Mouse (Mus musculus): ENCODE results near the gene Hvcn1. TPM values are rescaled to one million over a fixed set of nuclear protein-coding genes. Genes with fewer than 3 reads are reported as not detected.

The Hvcn1 gene
- polyA plus RNA-seq, 1 experiment from 2014 or later: 2.6 TPM

DNA sequence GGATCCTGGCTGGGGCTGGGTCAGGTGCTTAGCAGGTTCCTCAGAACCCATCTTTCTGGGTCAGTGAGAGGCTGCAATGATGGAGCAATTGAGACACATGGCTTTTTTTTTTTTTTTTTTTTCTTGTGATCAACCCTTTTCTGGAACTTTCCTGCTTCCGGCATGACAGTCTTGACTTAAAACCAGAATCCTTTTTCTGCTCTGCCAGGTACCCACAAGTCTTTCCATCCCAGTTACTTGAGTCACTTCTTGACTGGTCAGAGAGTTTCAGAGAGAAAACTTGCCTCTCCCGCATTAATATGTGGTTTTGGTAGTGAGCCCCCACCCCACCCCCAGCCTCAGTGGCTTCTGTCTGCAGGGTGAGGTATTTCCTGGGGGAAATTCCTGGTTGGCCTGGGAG is 17.7 kb downstream of the Hvcn1 start:
- no peak overlapping the region for H3K27ac ChIP-seq
- H3K9ac ChIP-seq: no peak overlapping the region
- no peaks in the 10 kb centered on the region for H3K27me3 ChIP-seq
- H3K4me1 ChIP-seq (replicated peaks): peaks cover 7% of the 10 kb centered on the region
- ATAC-seq (replicated peaks; ENCODE audit: insufficient number of reproducible peaks, insufficient read depth, low FRiP score, low read depth): no peak
- H3K9me3 ChIP-seq (replicated peaks): 0 out of 2 replicates have a peak, but pooled peaks cover 2% of the 10 kb centered on the region
- H3K4me2 ChIP-seq: no peak overlapping the region
- no peaks in the 10 kb centered on the region for H3K36me3 ChIP-seq
- WGBS: 83% methylated on average over 2 of the region's 2 CpGs
- H3K4me3 ChIP-seq: no peak overlapping the region

DNA sequence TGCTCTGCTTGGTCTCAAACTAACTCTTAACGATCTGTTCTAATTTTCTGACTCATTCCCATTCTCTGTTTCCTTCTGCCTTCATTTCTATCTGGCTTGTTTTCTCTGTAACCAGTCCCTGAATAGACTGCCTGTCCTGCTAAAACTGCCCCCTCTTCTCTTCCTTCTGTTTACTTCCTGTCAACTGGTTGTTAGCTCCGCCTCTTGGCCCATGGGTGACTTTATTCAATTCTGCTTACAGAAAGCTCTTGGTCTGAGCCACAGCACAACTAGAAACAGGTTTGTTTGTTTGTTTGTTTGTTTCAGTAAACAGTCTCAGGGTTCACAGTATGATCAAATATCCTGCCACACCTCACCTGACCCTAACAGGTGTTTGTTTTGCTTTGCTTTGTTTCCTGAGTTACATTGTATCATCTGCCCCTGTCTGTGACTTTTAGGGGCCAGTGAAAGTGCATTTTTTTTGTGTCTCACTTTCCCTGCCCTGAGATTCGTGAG is 21.7 kb downstream of the Hvcn1 start:
- WGBS: 84% methylated on average over 3 of the region's 3 CpGs
- ATAC-seq (replicated peaks; ENCODE audit: insufficient number of reproducible peaks, insufficient read depth, low FRiP score, low read depth): no peak

DNA sequence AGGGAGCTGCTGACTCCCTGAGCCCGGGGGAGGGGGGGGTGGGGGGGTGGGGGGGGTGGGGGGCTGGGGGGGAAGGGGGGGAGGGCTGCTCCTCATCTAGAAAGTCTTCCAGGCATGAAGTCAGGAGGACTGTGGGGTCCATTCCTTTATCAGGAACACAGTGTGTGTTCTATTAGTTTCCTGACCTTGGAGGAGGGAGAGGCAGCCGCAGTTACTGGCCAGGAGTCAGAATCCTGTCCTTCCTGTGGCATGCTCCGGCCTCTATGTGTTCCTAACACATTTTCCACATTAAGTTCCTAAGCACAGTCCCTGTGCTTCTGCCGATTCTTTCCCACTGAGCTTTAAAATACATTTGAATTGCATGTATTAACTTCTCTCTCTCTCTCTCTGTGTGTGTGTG is 22.2 kb downstream of the Hvcn1 start:
- H3K9me3 ChIP-seq (replicated peaks): 0 out of 2 replicates have a peak, but pooled peaks cover 2% of the 10 kb centered on the region
- H3K9ac ChIP-seq: no peak overlapping the region
- peaks cover 5% of the 10 kb centered on the region for H3K4me1 ChIP-seq (replicated peaks)
- no peak for ATAC-seq (replicated peaks; ENCODE audit: insufficient number of reproducible peaks, insufficient read depth, low FRiP score, low read depth)
- WGBS: 43% methylated on average over 3 of the region's 4 CpGs
- no peaks in the 10 kb centered on the region for H3K36me3 ChIP-seq
- H3K4me2 ChIP-seq: no peak overlapping the region
- no peak overlapping the region for H3K27ac ChIP-seq
- no peaks in the 10 kb centered on the region for H3K27me3 ChIP-seq
- H3K4me3 ChIP-seq: no peak overlapping the region

More for the DNA sequence above, 21.7 kb downstream of the Hvcn1 start:
- H3K4me1 ChIP-seq (replicated peaks): peaks cover 4% of the 10 kb centered on the region
- H3K4me3 ChIP-seq: no peak overlapping the region
- H3K9ac ChIP-seq: no peak overlapping the region
- H3K27me3 ChIP-seq: no peaks in the 10 kb centered on the region
- no peaks in the 10 kb centered on the region for H3K36me3 ChIP-seq
- no peak overlapping the region for H3K27ac ChIP-seq
- H3K9me3 ChIP-seq (replicated peaks): 0 out of 2 replicates have a peak, but pooled peaks cover 2% of the 10 kb centered on the region
- H3K4me2 ChIP-seq: no peak overlapping the region

DNA sequence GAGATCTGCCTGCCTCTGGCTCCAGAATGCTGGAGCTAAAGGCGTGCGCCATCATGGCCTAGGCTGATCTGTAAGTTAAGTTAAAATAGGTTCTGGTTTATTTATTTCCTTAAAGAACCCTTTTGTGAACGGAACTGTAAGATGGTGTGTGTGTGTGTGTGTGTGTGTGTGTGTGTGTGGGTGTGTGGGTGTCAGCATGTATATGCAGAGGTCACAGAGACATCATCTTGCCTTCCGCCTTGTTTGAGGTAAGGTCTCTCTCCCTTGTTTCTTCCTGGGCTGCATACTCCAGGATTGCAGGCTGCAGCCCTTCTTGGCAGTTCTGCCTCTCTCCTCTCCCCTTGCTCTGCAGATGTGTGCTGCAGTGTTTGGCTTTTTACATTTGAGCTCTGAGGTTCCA is 24.2 kb downstream of the Hvcn1 start:
- H3K9me3 ChIP-seq (replicated peaks): 0 out of 2 replicates have a peak, but pooled peaks cover 2% of the 10 kb centered on the region
- no peak for ATAC-seq (replicated peaks; ENCODE audit: insufficient number of reproducible peaks, insufficient read depth, low FRiP score, low read depth)
- no peaks in the 10 kb centered on the region for H3K27me3 ChIP-seq
- H3K4me1 ChIP-seq (replicated peaks): peaks cover 7% of the 10 kb centered on the region
- WGBS: 84% methylated on average over 4 of the region's 4 CpGs
- H3K27ac ChIP-seq: no peak overlapping the region
- no peak overlapping the region for H3K4me2 ChIP-seq
- no peak overlapping the region for H3K4me3 ChIP-seq
- H3K9ac ChIP-seq: no peak overlapping the region
- no peaks in the 10 kb centered on the region for H3K36me3 ChIP-seq

DNA sequence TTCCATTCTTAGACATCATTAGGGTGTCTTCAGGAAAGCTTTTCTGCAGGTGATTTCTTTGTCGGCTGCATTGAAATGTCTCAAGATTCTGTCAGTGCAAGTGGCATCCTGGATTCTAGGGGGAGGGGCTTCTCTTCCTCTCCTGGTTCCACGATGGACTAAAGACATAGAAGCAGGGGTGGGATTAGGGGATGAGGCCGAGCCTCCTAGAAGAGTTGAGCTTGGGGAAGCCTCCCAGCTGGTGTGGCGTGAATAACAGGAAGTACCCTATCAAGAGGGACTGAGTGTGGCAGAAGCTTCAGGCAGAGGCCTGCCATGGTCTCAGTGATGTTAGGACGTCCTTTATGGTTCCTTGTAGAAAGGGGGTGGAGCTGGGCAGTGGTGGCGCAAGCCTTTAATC is 24.8 kb downstream of the Hvcn1 start:
- peaks cover 7% of the 10 kb centered on the region for H3K4me1 ChIP-seq (replicated peaks)
- H3K36me3 ChIP-seq: no peaks in the 10 kb centered on the region
- no peak overlapping the region for H3K4me2 ChIP-seq
- ATAC-seq (replicated peaks; ENCODE audit: insufficient number of reproducible peaks, insufficient read depth, low FRiP score, low read depth): no peak
- H3K27me3 ChIP-seq: no peaks in the 10 kb centered on the region
- H3K27ac ChIP-seq: no peak overlapping the region
- no peak overlapping the region for H3K4me3 ChIP-seq
- 55% methylated on average over 6 of the region's 6 CpGs for WGBS
- H3K9me3 ChIP-seq (replicated peaks): 0 out of 2 replicates have a peak, but pooled peaks cover 2% of the 10 kb centered on the region
- H3K9ac ChIP-seq: no peak overlapping the region

DNA sequence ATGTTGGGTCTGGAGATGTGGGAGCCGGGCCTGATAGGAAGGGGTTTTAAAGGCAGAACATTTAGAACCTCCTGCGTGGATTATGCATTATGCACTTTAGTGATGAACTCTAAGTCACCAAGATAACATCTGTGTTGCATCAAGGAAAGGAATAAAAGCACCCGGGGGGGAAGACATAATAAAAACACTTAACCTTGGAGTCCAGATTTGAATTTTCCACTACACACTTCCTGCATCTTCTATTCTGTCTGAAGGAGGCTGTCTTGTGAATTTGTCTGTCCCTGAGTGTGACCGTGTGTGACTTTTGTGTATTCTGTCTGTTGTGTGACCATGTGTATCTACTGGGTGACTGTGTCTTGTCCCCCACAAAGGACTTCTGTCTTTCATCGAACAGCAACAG is 25.4 kb downstream of the Hvcn1 start:
- Histone ChIP-seq H3K9me3 (replicated peaks) (0 out of 2 replicates have a peak, but pooled peaks cover 2% of the 10 kb centered on the region), H3K27ac (no peak overlapping the region), H3K4me3 (no peak overlapping the region), H3K4me1 (replicated peaks) (peaks cover 7% of the 10 kb centered on the region), H3K9ac (no peak overlapping the region), H3K4me2 (no peak overlapping the region), H3K36me3 (no peaks in the 10 kb centered on the region), H3K27me3 (no peaks in the 10 kb centered on the region)
- 61% methylated on average over 5 of the region's 5 CpGs for WGBS
- no peak for ATAC-seq (replicated peaks; ENCODE audit: insufficient number of reproducible peaks, insufficient read depth, low FRiP score, low read depth)

DNA sequence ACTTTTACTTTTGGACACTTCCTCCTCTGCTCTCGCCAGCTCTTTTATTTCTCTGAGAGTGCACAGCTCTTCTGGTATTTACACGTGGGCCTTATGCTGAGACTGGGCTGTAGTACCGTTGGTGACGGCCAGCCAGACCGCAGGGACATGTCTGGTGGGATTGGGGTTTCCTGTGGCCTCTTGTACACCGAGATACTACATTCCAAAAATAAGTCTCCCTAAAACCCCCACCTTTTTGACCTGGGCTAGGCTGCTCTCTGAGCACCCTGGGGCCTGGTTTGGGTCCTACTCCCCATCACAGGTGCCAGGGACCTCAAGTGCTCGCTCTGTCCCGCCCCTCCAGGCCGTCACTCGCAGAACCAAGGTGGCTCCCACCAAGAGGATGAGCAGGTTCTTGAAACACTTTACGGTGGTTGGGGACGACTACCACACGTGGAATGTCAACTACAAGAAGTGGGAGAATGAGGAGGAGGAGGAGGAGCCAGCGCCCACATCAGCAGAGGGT is 26.5 kb downstream of the Hvcn1 start:
- no peak overlapping the region for H3K4me3 ChIP-seq
- WGBS: 61% methylated on average over 14 of the region's 14 CpGs
- no peak overlapping the region for H3K4me2 ChIP-seq
- ATAC-seq (replicated peaks; ENCODE audit: insufficient number of reproducible peaks, insufficient read depth, low FRiP score, low read depth): no peak
- H3K27ac ChIP-seq: no peak overlapping the region
- H3K9me3 ChIP-seq (replicated peaks): no peaks in the 10 kb centered on the region
- peaks cover 7% of the 10 kb centered on the region for H3K4me1 ChIP-seq (replicated peaks)
- no peaks in the 10 kb centered on the region for H3K36me3 ChIP-seq
- H3K9ac ChIP-seq: no peak overlapping the region
- H3K27me3 ChIP-seq: no peaks in the 10 kb centered on the region

DNA sequence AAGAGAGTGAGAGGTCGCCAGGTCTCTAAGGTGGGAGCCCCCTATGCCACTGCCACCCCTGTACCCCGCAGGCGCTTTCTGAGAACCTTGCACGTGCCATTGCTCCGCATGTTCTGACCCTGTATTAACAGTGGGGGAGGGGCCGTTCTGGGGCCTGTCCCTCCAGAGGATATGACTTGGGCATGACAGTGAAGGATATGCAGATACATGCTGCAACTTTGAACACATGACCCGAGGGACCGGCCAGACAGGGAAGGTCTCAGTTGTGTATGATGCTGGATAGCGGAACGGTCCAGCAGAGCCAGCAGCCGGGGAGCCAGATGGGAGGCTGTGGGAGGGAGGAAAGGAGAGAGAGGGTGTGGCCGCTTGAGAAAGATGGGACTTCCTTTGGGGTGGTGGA is 27.1 kb downstream of the Hvcn1 start:
- Histone ChIP-seq H3K27ac (no peak overlapping the region), H3K9ac (no peak overlapping the region), H3K4me3 (no peak overlapping the region), H3K4me2 (no peak overlapping the region), H3K9me3 (replicated peaks) (no peaks in the 10 kb centered on the region), H3K27me3 (no peaks in the 10 kb centered on the region), H3K4me1 (replicated peaks) (peaks cover 7% of the 10 kb centered on the region), H3K36me3 (no peaks in the 10 kb centered on the region)
- 77% methylated on average over 12 of the region's 12 CpGs for WGBS
- no peak for ATAC-seq (replicated peaks; ENCODE audit: insufficient number of reproducible peaks, insufficient read depth, low FRiP score, low read depth)

DNA sequence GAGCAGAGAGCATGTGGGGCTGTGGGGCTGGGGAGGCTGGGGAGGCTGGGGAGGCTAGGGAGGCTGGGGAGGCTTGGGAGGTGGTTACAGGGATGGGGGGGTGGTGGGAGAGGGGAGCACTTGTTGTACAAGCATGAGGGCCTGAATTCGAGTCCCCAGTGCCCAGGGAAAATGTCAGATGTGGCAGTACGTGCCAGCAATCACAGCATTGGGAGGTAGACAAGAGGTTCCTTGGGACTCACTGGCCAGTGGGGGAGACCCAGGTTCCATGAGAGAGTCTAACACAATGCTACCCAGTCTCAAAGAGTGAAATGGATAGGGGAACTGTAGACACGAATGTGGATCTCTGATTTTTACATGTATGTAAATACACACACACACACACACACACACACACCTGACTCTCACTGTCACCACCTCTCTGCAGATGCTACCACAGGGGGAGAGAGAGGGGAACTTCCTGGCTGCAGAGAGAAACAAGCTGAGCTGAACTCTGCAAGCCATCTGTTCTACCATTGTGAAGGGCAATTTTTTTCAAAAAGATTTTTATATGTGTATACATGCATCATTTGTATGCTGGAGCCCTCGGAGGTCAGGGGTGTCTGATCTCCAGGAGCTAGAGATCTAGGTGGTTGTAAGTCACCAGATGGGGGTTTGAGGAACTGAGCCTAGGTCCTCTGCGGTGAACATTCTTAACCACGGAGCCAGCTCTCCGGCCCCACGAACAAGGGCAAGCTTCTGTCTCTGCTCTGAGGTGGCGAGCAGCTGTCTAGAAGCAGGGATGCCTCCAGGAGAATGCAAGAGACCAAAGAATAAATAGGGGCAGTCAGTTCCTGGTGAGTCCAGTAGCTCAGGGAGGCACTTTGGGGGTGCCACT is 28.0 kb downstream of the Hvcn1 start:
- Histone ChIP-seq H3K9ac (no peak overlapping the region), H3K4me3 (no peak overlapping the region), H3K27me3 (no peaks in the 10 kb centered on the region), H3K27ac (no peak overlapping the region), H3K36me3 (no peaks in the 10 kb centered on the region), H3K4me1 (replicated peaks) (peaks cover 9% of the 10 kb centered on the region), H3K4me2 (no peak overlapping the region), H3K9me3 (replicated peaks) (no peaks in the 10 kb centered on the region)
- 70% methylated on average over 9 of the region's 9 CpGs for WGBS
- ATAC-seq (replicated peaks; ENCODE audit: insufficient number of reproducible peaks, insufficient read depth, low FRiP score, low read depth): no peak

DNA sequence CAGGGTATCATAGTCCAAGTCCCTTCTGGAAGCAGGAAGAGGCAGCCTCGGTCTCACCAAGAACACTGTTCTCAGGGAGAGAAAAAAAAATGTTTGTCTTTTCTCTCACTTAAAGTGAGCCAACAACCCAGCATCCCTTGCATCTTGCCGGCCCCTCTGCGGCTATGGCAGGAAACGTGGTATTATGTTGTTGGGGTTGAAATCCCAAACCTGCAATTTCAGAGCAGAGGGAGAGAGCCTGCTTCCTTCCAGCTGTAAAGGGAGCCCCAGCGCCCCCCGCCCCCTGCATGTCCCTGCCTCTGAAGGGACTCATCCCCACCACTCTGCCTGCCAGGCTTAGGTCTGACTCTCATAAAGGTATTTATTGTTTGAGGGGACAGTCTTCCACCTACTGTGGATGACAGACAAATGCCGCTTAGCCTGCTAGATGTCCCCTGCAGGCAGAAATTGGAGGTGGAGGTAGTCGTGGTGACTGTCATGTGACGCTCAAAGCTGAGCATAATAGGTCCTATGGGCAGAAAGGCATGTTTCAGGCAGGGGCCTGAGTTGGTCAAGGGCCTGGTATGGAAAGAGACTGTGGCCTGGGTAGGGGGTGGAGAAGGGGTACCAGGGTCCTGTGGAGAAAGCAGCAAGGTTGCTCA is 28.7 kb downstream of the Hvcn1 start:
- Histone ChIP-seq H3K9ac (no peak overlapping the region), H3K36me3 (no peaks in the 10 kb centered on the region), H3K4me2 (no peak overlapping the region), H3K4me1 (replicated peaks) (peaks cover 11% of the 10 kb centered on the region), H3K27me3 (no peaks in the 10 kb centered on the region), H3K27ac (no peak overlapping the region), H3K9me3 (replicated peaks) (no peaks in the 10 kb centered on the region), H3K4me3 (no peak overlapping the region)
- WGBS: 58% methylated on average over 9 of the region's 9 CpGs
- ATAC-seq (replicated peaks; ENCODE audit: insufficient number of reproducible peaks, insufficient read depth, low FRiP score, low read depth): peak; percentile 15; the same call in 1 of the 2 replicates

DNA sequence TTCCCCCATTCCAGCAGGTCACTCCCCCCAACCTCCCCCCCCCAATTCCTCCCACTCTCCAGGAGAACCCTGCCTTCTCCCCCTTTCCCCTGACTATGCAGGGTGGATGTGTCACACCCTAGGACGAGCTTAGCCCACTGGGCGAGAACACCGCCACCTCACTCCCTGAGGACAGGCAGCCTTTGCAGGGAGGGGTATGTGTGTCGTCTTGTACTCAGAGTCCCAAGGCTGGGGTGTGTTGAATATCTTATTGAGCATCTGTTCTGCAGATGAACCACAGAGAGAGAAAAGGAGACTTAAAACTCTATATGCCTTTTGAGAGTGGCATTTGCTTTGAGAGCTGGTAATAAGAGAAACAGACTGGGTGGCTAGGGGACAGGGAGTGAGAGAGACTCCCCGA is 30.6 kb downstream of the Hvcn1 start:
- ATAC-seq (replicated peaks; ENCODE audit: insufficient number of reproducible peaks, insufficient read depth, low FRiP score, low read depth): no peak
- 79% methylated on average over 5 of the region's 5 CpGs for WGBS
- no peak overlapping the region for H3K9ac ChIP-seq
- H3K27ac ChIP-seq: no peak overlapping the region
- no peaks in the 10 kb centered on the region for H3K9me3 ChIP-seq (replicated peaks)
- H3K4me3 ChIP-seq: no peak overlapping the region
- no peaks in the 10 kb centered on the region for H3K27me3 ChIP-seq
- H3K36me3 ChIP-seq: peaks cover 14% of the 10 kb centered on the region; the same call in 1 of the 2 replicates
- peaks cover 11% of the 10 kb centered on the region for H3K4me1 ChIP-seq (replicated peaks)
- no peak overlapping the region for H3K4me2 ChIP-seq

All from heart, embryonic 15.5 days (tissue).